Mouse (Mus musculus) testis, adult 2 months (tissue): ENCODE measurements around the gene Hexim2. TPM values are rescaled to one million over a fixed set of nuclear protein-coding genes. Genes with fewer than 3 reads are reported as not detected.

Source experiments
- H3K27ac ChIP-seq: fragments of 200-500 bp; 2 replicates; pipeline ENCODE4 v1.5.1; 2012; ENCODE audit warnings: low read depth, low read length; ENCODE audit not compliant: control insufficient read depth, insufficient read depth
- H3K27me3 ChIP-seq: fragments of 200-500 bp; 2 replicates; pipeline ENCODE4 v1.6.1; 2012; ENCODE audit warnings: mild to moderate bottlenecking, low read length, moderate library complexity; ENCODE audit not compliant: control insufficient read depth, insufficient read depth
- H3K36me3 ChIP-seq: fragments of 200-500 bp; 2 replicates; pipeline ENCODE4 v1.6.1; 2012; ENCODE audit warnings: mild to moderate bottlenecking, low read length; ENCODE audit not compliant: control insufficient read depth, insufficient read depth
- H3K4me1 ChIP-seq: fragments of 200-500 bp; 2 replicates; pipeline ENCODE4 v1.6.1; 2012; ENCODE audit warnings: low read length; ENCODE audit not compliant: control insufficient read depth, insufficient read depth
- H3K4me3 ChIP-seq: fragments of 200-500 bp; 2 replicates; pipeline ENCODE4 v1.5.1; 2012; ENCODE audit warnings: low read depth, mild to moderate bottlenecking, low read length, moderate library complexity, mixed read lengths; ENCODE audit not compliant: control insufficient read depth
- CTCF ChIP-seq: fragments of 200-500 bp; IDR thresholded peaks from 2 replicates; pipeline ENCODE4 v1.5.1; 2012; ENCODE audit warnings: low read depth, mild to moderate bottlenecking, inconsistent platforms, low read length, moderate library complexity; ENCODE audit not compliant: control insufficient read depth, insufficient read depth, insufficient replicate concordance
- POLR2A ChIP-seq: fragments of 200-500 bp; IDR thresholded peaks from 2 replicates; pipeline ENCODE4 v1.6.1; 2012; ENCODE audit warnings: low read depth, mild to moderate bottlenecking, inconsistent platforms, low read length, moderate library complexity; ENCODE audit not compliant: control insufficient read depth
- polyA plus RNA-seq: library from polyadenylated mRNA; depleted of rRNA; stranded (reverse); fragments of >200 nt; gene quantifications from 2 replicates; pipeline ENCODE4 v1.2.3, GENCODE M21; 2012

Gene Hexim2
- polyA plus RNA-seq, 1 experiment, result 38.8 TPM

- no peak overlapping the region for H3K4me3 ChIP-seq
- no peaks in the 10 kb centered on the region for H3K36me3 ChIP-seq
- H3K27me3 ChIP-seq, result no peaks in the 10 kb centered on the region
- no peaks in the 10 kb centered on the region; the same call in 1 of the 2 replicates for H3K4me1 ChIP-seq
- H3K27ac ChIP-seq, result no peak overlapping the region
- TF ChIP-seq POLR2A (no peak), CTCF (no peak)
Observed at GRCm38 (mm10) chr11:103176510-103176909, 44.3 kb downstream of the Hexim2 start.

- H3K36me3 ChIP-seq, result no peaks in the 10 kb centered on the region
- H3K4me1 ChIP-seq, result no peaks in the 10 kb centered on the region; the same call in 1 of the 2 replicates
- no peaks in the 10 kb centered on the region for H3K27me3 ChIP-seq
- H3K27ac ChIP-seq, result no peak overlapping the region
- no peak for TF ChIP-seq CTCF
- no peak for TF ChIP-seq POLR2A
- no peak overlapping the region for H3K4me3 ChIP-seq
Observed at GRCm38 (mm10) chr11:103177216-103177615, 45.0 kb downstream of the Hexim2 start.

GRCm38 (mm10) chr11:103177815-103178485, 45.7 kb downstream of the Hexim2 start:
- TF ChIP-seq POLR2A (no peak), CTCF (no peak)
- H3K4me3 ChIP-seq, result no peak overlapping the region
- no peaks in the 10 kb centered on the region; the same call in 1 of the 2 replicates for H3K4me1 ChIP-seq
- no peaks in the 10 kb centered on the region for H3K27me3 ChIP-seq
- H3K27ac ChIP-seq, result no peak overlapping the region
- H3K36me3 ChIP-seq, result no peaks in the 10 kb centered on the region

- H3K4me1 ChIP-seq, result no peaks in the 10 kb centered on the region; the same call in 1 of the 2 replicates
- H3K4me3 ChIP-seq, result no peak overlapping the region
- no peaks in the 10 kb centered on the region for H3K36me3 ChIP-seq
- no peak for TF ChIP-seq CTCF
- TF ChIP-seq POLR2A, result no peak
- H3K27me3 ChIP-seq, result no peaks in the 10 kb centered on the region
- no peak overlapping the region for H3K27ac ChIP-seq
Observed at GRCm38 (mm10) chr11:103178748-103179147, 46.5 kb downstream of the Hexim2 start.

DNA sequence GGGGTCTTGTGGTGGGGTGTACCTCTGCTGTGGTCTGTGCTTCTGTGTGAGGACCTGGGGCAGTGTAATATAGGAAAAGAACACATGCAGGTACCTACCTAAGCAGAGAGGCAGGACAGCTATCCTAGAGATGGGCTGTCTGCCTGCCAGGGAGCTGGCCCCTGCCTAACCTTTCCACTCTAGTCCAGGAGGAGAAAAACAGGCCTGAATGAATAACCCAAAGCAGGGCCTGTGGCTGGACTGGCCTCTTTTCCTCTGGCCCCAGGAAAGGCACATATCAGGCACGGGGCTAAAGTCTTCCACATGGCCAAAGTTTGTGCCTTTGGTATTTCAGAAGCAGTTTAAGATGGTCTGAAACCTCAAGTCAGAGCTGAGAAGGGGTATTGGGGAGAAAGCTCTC, 48.2 kb downstream of the Hexim2 start:
- TF ChIP-seq CTCF (no peak), POLR2A (no peak)

GRCm38 (mm10) chr11:103181349-103181748, 49.1 kb downstream of the Hexim2 start:
- H3K4me1 ChIP-seq, result no peaks in the 10 kb centered on the region
- no peak overlapping the region for H3K27ac ChIP-seq
- TF ChIP-seq CTCF (no peak), POLR2A (no peak)
- H3K4me3 ChIP-seq, result no peak overlapping the region
- H3K27me3 ChIP-seq, result no peaks in the 10 kb centered on the region
- H3K36me3 ChIP-seq, result no peaks in the 10 kb centered on the region

More for the DNA sequence above, 48.2 kb downstream of the Hexim2 start:
- Histone ChIP-seq H3K36me3 (no peaks in the 10 kb centered on the region), H3K27ac (no peak overlapping the region), H3K4me1 (no peaks in the 10 kb centered on the region), H3K4me3 (no peak overlapping the region), H3K27me3 (no peaks in the 10 kb centered on the region)

GRCm38 (mm10) chr11:103181911-103182310, 49.7 kb downstream of the Hexim2 start:
- TF ChIP-seq CTCF (no peak), POLR2A (no peak)
- no peaks in the 10 kb centered on the region for H3K36me3 ChIP-seq
- no peak overlapping the region for H3K27ac ChIP-seq
- no peaks in the 10 kb centered on the region for H3K27me3 ChIP-seq
- no peaks in the 10 kb centered on the region for H3K4me1 ChIP-seq
- H3K4me3 ChIP-seq, result no peak overlapping the region
